Mouse (Mus musculus) embryonic facial prominence, embryonic 15.5 days (tissue): ENCODE measurements around the gene Fgf12. TPM values are rescaled to one million over a fixed set of nuclear protein-coding genes. Genes with fewer than 3 reads are reported as not detected.

ENCODE experiments used
- ATAC-seq: fragments of 200-750 bp; cut with Nextera tagmentation; 2 replicates; pipeline ENCODE4 v1.8.0; 2017; ENCODE audit warnings: low read depth, moderate TSS enrichment; ENCODE audit not compliant: insufficient number of reproducible peaks, low FRiP score, low TSS enrichment
- H3K27ac ChIP-seq: fragments of 300-500 bp; sonication (generic); replicated peaks from 2 replicates; pipeline ENCODE4 v1.5.1; 2015; ENCODE audit warnings: mild to moderate bottlenecking, inconsistent platforms
- H3K27me3 ChIP-seq: fragments of 300-500 bp; sonication (generic); 2 replicates; pipeline ENCODE4 v1.6.1; 2015; ENCODE audit warnings: inconsistent platforms
- H3K36me3 ChIP-seq: fragments of 300-500 bp; sonication (generic); 2 replicates; pipeline ENCODE4 v1.6.1; 2015; ENCODE audit warnings: mild to moderate bottlenecking, inconsistent platforms
- H3K4me1 ChIP-seq: fragments of 300-500 bp; sonication (generic); 2 replicates; pipeline ENCODE4 v1.6.1; 2015; ENCODE audit warnings: inconsistent platforms
- H3K4me2 ChIP-seq: fragments of 300-500 bp; sonication (generic); replicated peaks from 2 replicates; pipeline ENCODE4 v1.6.1; 2015; ENCODE audit warnings: mild to moderate bottlenecking, inconsistent platforms
- H3K4me3 ChIP-seq: fragments of 300-500 bp; sonication (generic); replicated peaks from 2 replicates; pipeline ENCODE4 v1.5.1; 2015; ENCODE audit warnings: mild to moderate bottlenecking, inconsistent platforms
- H3K9ac ChIP-seq: fragments of 300-500 bp; sonication (generic); 2 replicates; pipeline ENCODE4 v1.6.1; 2015; ENCODE audit warnings: inconsistent platforms
- H3K9me3 ChIP-seq: fragments of 300-500 bp; sonication (generic); replicated peaks from 2 replicates; pipeline ENCODE4 v1.6.1; 2016; ENCODE audit warnings: inconsistent platforms
- WGBS: fragments of 180-500 bp; shearing (Covaris S2); methylation state at CpG from one replicate; pipeline ENCODE4 v1.1.7; 2015; 5-methylcytosine and 5-hydroxymethylcytosine counted together
- microRNA counts: library from miRNA; unstranded; fragments of <30 nt; microRNA quantifications from one replicate; lab custom pipeline; 2016
- microRNA-seq: library from miRNA; unstranded; fragments of <30 nt; microRNA quantifications from one replicate; pipeline ENCODE4, GENCODE M21; 2016; ENCODE audit warnings: borderline number of aligned reads
- polyA plus RNA-seq: library from polyadenylated mRNA; unstranded; fragments of >200 nt; fragmentation: Nextera tagmentation; extraction: Ambion mirVana; gene quantifications from 2 replicates; pipeline ENCODE4 v1.2.1, GENCODE M21; 2015

The Fgf12 gene
- polyA plus RNA-seq, 1 experiment from 2014 or later = 6.0 TPM

DNA sequence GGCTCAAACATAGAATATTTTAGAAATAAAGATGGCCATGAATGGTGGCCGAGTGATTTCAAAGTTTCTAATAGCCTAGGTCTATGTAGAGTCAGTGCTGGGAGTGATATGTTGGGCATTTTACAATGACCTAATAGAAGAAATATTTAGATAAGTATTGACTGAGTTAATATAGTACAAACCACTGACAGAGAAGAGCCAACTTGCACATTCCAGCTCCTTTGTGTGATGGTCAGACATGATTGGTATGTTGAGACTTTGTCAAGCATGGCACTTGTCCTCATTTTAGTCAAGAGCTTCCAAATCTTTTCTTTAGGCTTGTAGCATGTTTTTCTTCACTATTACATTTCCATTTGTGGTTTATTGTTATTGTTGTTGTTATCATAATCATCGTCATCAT, 596.4 kb downstream of the Fgf12 start:
- H3K27ac ChIP-seq = no peak overlapping the region
- no peaks in the 10 kb centered on the region for H3K9me3 ChIP-seq
- no peaks in the 10 kb centered on the region for H3K36me3 ChIP-seq
- 92% methylated on average over 2 of the region's 2 CpGs for WGBS
- H3K4me3 ChIP-seq = no peak overlapping the region
- no peak for ATAC-seq
- no peaks in the 10 kb centered on the region for H3K4me1 ChIP-seq
- no peaks in the 10 kb centered on the region for H3K27me3 ChIP-seq
- no peak overlapping the region for H3K4me2 ChIP-seq
- no peak overlapping the region for H3K9ac ChIP-seq

DNA sequence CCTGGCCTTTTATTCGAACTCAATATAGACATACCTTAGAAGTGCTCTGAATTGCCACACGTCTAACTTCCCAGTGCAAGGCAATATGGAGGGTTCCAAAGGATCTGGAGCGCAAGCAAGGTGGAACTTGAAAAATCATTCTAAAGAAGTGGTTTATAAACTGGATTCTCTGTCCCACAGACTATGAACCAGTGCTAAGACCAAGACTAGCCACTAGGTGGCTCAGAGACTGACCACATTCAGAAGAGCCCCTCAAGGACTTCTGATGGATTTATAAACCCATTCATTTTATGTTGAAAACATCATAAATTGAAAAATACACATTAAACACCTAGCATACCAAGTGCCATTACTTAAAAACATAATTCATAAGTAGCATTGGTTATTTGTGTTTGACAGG, 611.9 kb downstream of the Fgf12 start:
- Histone ChIP-seq H3K36me3 (no peaks in the 10 kb centered on the region), H3K4me2 (no peak overlapping the region), H3K4me1 (no peaks in the 10 kb centered on the region), H3K4me3 (no peak overlapping the region), H3K27me3 (no peaks in the 10 kb centered on the region), H3K27ac (no peak overlapping the region), H3K9ac (no peak overlapping the region), H3K9me3 (no peaks in the 10 kb centered on the region)
- 83% methylated on average over 3 of the region's 3 CpGs for WGBS
- ATAC-seq = no peak

DNA sequence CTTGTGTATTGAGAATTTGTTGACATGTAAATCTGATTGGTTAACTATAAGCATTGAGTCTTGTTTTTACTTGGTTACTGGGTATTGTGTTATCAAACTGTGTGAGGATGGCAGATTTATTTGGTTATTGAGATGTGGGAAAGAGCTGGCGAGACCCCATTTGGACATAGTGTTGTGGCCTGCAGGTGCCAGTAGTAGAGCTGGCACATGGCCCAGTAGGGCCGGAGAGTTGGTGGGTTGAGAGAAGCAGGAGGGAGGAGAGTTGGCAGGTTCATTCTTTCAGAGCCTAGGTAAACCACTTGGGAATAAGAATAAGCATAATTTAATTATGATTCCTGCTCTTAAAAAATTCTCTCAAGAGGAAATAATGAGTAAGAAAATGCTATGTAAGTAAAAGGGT, 625.9 kb downstream of the Fgf12 start:
- H3K9me3 ChIP-seq = no peaks in the 10 kb centered on the region
- no peaks in the 10 kb centered on the region for H3K27me3 ChIP-seq
- no peak overlapping the region for H3K4me2 ChIP-seq
- H3K4me1 ChIP-seq = no peaks in the 10 kb centered on the region
- 90% methylated on average over 2 of the region's 2 CpGs for WGBS
- no peaks in the 10 kb centered on the region for H3K36me3 ChIP-seq
- no peak overlapping the region for H3K9ac ChIP-seq
- no peak for ATAC-seq
- H3K4me3 ChIP-seq = no peak overlapping the region
- no peak overlapping the region for H3K27ac ChIP-seq

MicroRNA genes within 50 kb of the gene (microRNA counts, 519-probe panel; counts per million panel counts)
- 1,960 counts per million, percentile 37 among the panel's probes with 10 or more counts for microRNA mmu-miR-690 (lab: Ali Mortazavi, UCI)

Small RNAs within 50 kb of the gene (microRNA-seq; reads per million reads assigned to microRNA genes)
- gene Mir690 = not detected

Other genes starting within 250 kb of the Fgf12 start
- 6.0 and 6.2 TPM in 2 replicates for gene Mb21d2, start 176.6 kb upstream of the Fgf12 start, polyA plus RNA-seq